Mouse (Mus musculus) ES-Bruce4 (cell line): ENCODE results near the gene Sema5a.

Experiments
- CTCF ChIP-seq: IDR thresholded peaks from one replicate; pipeline ENCODE4 v1.8.1; 2011; ENCODE audit warnings: low read depth, low read length
- POLR2A ChIP-seq: IDR thresholded peaks from one replicate; pipeline ENCODE4 v1.8.1; 2011; ENCODE audit warnings: low read length; ENCODE audit not compliant: insufficient read depth

DNA sequence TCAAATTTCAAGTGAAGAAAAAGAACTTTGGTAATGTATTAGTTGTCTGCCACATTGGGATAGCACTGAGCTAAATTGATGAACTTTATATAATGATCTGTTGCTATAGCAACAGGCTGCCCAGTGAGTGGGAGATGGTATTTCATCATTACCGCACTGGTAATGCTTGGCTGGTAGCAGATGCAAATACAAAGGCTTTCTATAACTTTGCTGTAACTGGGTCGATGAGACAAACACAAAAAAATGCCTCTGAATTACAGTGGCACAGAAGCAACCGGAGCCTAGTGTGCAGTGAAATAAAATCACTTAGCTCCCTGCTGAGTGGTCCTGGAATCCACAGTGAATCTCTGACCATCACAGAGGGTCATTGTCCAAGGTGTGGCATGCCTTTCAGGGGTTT is 352.6 kb downstream of the Sema5a start:
- TF ChIP-seq CTCF (no peak), POLR2A (no peak)
